Mouse (Mus musculus) common myeloid progenitor, adult 5-6 weeks (primary cell): Measurements from ENCODE around the gene Tff2. TPM values are rescaled to one million over a fixed set of nuclear protein-coding genes. Genes with fewer than 3 reads are reported as not detected.

Experiments
- ATAC-seq: replicated peaks from 2 replicates; pipeline ENCODE4 v1.8.0; 2016; ENCODE audit warnings: low read depth, mild to moderate bottlenecking, moderate TSS enrichment, inconsistent platforms; ENCODE audit not compliant: poor library complexity, severe bottlenecking
- total RNA-seq: library from RNA; stranded (forward); fragments of 200-1000, 187-1606 nt; gene quantifications from 2 replicates; pipeline ENCODE4 v1.2.3, GENCODE M21; 2017

The Tff2 gene
- total RNA-seq, result not detected in 2 replicates

DNA sequence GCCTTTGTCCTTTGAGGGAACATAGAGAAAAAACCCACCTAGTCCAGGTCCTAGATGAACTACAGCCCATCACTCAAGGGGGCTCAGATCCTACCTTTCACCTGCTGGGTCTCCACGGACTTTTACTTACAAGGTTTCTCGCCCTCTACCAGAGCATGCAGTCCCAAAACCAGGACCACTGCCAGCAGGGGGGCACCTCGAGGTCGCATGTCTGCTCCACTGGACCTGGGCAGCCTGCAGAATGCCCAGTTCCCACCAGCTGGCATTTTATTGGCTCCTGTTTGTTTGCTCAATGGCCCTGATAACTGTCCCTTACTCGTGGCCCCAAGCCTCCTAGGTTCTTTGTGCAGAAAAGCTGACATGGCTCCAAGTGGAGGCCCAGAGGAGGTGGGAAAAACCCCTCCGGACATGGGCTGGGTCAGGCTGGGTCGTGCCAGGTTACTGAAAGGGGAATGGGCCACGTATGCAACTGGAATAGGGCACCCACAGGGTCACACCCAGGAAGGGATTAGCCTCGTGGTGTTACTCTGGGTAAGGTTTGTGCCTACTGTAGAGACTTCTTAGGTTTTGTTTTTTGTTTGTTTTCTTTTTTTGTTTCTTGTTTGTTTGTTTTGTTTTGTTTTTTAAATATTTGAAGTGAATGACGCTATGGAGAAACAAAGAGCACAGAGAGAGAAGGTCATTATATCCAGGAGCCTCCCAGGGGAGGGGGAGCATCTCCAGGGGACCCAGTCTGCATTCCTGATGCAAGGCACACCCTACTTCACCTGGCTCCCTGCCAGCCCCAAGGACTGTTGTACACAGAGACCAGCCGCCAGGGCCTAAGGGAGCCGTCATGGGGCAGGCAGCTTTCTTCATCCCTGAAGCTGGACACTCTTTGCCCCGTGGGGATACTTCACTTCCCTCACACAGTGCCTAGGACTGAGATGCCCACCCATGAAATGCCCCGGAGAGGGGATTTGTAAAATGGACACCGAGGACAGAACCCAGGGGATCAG, at the start of gene Tff2:
TSS of gene Tff2 (minus strand) at position 243 of the 998 bp plus-strand sequence.
- no peak for ATAC-seq

GRCm38 (mm10) chr17:31193360-31193759, 49.3 kb upstream of the Tff2 start:
- ATAC-seq, result no peak

- no peak for ATAC-seq
Measured at GRCm38 (mm10) chr17:31192663-31193062, 48.6 kb upstream of the Tff2 start.

DNA sequence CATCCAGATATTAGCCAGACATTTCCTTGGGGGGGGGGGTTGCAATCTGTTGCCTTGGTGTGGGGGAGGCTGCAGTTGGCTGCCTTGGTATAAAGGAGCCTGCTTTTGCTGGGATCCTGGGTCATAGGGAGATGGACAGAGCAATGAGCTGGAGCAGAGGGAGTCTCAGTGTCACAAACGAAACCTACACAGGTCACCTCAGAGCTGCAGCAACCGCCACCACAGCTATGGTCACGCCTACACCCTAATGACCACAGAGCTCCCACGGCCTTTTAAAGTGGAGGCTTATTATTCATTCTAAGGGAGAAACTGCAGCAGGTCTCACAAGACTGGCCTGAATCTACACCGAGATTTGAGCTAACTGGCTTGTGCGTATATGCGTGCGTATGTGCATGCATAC, 47.7 kb upstream of the Tff2 start:
- no peak for ATAC-seq

DNA sequence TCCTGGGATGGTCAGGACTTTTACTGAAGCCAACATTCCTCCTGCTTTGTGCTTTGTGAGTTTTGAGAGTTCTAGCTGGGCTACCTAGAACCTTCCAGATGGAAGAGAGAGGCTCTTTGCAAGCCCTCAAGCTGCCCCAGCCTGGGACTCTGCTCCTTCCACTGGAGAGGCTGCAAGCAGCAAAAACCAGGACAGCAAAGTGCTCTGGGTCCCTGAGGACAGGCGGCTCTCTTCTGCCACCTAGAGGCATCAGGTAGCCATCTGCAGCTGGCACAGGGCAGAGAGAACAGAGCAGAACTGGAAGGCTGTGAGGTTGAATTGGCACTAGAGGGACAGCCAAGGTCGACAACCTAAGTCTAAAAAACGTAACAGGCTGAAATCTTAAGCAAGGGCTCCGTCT, 43.3 kb upstream of the Tff2 start:
- ATAC-seq, result peak; percentile 92

DNA sequence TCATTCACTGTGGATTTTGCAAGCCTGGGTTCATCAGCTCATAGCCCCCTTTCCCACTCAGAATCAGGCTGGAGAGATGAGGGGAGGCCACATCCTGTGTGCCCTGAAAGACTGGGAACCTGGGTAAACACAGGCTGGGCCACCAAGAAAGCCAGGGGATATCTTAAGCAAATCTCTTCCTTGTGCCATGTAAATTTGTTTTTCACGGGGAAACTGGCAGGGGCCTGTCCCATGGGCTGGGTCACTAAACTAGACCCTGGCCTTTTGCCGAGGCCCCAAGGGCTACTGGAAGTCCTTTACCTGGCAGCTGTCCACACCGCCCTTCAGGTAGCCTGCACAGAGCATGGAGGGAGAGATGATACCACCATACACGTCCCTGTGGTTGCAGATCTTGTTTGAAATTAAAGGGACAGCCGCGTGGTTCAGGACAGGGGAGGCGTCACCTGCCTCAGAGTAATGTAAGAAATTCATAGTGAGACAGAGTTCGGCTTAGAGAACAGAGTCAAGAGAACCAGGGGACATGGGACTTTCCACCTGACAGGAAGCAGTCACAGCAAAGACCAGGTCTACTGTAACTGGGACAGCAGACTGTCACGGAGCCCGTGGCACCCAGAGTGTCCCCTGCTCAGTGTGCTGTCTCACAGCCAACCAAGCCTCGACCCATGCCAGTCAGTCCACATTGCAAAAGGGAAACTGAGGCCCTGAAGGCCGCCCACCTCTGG, 40.3 kb upstream of the Tff2 start:
- no peak for ATAC-seq

DNA sequence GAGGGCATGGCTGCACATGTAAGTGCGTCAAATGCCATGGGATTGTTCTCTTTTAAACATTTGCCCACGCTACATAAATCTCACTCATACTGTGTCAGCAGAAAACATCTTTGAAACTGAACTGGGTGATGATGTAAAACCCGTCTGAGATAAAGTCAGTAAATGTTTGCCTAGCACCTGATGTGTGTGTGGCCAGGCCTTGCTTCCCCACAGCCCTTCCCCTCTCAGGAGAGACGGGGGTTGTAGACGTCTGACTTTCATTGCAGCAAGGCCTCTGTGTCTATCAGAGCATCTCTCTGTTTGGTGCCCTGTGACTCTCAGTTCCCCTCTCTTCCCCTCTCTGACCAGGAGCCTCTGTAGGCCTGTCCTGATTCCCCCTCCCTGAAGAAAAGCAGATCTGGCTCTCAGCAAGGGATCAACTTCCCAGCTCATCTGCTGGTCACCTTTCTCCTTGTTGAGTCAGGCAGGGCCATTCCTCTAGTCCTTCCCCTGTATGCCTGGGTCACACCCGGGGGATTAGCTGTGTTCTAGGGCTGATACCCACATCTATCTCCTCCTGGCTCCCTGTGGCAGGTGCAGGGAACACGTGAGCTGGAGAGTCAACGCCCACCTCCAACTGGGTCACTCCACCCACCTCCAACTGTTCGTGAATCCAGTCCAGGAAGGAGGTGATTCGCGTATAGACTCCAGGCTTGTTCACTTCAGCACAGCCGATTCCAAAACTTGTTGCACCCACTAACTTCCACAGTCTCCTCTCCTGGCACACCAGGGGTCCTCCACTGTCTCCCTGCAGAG, 39.3 kb upstream of the Tff2 start:
- ATAC-seq, result no peak

- peak; percentile 70 for ATAC-seq
Measured at GRCm38 (mm10) chr17:31181490-31181889, 37.4 kb upstream of the Tff2 start.

GRCm38 (mm10) chr17:31176321-31176720, 32.2 kb upstream of the Tff2 start:
- peak; percentile 90 for ATAC-seq

DNA sequence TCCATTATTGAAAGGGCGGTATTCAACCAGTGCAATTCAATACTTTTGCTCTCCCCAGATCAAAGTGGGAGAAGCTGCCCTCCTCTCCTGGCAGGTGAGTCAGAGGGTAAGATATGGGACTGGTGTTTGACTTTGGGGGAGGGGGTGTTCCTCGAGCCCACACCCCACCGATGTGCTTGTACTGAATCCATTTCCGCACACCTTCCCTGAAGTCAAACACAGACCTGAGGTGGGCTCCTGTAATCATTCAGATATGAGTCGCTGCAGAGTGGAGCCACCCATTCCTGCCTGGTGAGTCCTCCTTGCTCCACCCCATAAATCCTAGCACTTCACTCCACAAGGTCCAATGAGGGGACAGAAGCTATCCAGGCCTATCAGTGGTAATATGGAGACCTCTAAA, 25.7 kb upstream of the Tff2 start:
- ATAC-seq, result no peak

DNA sequence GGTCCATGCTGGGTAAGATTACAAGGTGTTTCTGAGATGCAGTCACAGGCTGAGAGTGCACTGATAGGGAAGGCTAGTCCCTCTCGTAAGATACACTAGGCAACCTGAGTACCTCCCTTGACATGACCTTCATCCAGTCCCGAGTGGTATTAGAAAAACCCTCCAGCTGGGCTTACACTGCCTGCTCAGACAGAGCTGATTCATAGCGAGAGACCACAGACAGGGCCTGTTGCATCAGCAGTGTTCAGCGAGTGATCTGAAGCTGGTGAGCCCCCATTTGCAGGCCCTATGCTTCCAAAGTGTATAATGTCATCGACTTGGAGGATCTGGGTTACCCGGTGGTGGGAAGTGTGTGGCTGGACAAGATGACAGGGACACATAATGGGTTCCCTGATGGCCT, 21.0 kb upstream of the Tff2 start, which contains the start of gene Tff1:
TSS of gene Tff1 (minus strand) at position 151 of the 400 bp plus-strand sequence.
- no peak for ATAC-seq

DNA sequence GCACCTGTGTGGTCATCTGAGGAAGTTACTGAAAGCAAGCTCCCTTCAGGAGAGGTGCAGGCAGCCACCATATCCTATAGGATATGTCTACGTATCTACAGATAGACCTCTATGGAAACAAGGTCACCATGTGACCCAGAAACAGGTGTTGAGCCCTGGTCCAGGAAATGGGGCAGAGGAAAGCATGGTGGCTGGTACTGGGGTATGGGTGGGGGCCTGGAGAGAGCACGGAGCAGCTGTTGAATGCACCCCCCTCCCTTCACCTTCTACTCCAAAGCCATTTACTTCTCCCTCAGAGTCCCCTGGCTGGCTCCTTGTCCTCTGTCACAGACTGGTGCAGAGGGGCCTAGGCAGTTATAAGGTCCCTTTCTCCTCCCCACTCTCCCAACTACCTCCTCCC, 19.7 kb upstream of the Tff2 start:
- ATAC-seq, result no peak

GRCm38 (mm10) chr17:31162607-31163006, 18.5 kb upstream of the Tff2 start:
- no peak for ATAC-seq

DNA sequence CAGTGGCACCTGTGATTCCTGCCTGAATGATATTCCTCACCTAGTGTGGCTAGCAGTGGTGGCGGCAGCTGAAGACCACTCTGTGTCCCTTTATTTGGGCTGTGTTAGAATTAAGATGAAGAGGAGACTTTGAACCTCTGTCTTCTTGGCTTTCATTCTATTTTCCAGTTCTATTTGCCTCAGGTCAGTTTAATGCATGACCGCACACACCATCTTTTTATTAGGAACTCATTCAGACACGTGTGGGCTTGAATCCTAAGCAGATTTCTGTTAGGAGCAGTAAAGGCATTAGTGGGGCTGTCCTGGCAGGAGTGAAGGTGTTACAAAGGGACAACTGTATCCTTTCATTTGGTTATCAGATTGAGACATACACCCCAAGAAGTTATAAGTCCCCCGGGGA, 16.2 kb upstream of the Tff2 start:
- ATAC-seq, result no peak

DNA sequence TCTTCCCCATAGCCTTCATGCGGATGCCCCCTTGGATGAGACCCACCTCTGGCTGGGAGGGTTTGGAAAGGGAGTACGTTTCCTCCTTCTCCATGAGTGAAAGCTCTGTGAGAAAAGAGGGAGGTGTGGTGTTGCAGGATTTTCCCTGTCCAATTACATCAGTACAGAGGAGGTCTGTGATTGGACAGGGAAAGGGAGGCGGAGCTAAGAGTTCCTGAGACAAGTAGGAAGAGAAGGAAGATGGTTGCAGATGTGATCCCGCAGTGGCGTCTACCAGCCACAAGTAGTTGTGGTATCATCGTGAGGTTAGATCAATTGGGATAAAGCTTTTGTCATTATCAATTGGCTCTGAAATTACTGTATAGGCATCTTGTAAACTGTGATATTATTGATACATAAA, 13.8 kb upstream of the Tff2 start:
- no peak for ATAC-seq

- peak; percentile 83 for ATAC-seq
Measured at GRCm38 (mm10) chr17:31153785-31154184, 9.7 kb upstream of the Tff2 start.

- no peak for ATAC-seq
Measured at GRCm38 (mm10) chr17:31152966-31153499, 9.0 kb upstream of the Tff2 start.

- no peak for ATAC-seq
Measured at GRCm38 (mm10) chr17:31152512-31152911, 8.4 kb upstream of the Tff2 start.

GRCm38 (mm10) chr17:31145998-31146397, 1.9 kb upstream of the Tff2 start:
- no peak for ATAC-seq

DNA sequence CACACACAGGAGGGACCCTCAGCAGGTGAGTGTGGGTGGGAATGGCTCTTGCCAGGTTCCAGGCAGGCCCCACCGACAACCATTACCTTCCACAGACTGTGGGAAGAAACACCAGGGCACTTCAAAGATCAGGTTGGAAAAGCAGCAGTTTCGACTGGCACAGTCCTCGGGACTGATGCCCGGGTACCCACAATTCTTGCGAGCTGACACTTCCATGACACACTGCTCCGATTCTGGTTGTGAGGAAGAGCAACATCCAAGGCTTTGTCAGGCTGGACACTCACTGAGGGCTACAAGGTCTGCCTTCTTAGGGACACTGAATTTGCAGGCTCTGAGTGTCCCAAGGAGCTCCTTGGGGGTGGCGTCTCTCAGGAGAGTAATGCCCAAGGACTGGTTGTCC, 2.0 kb downstream of the Tff2 start:
- ATAC-seq, result no peak
